Mouse (Mus musculus) hindbrain, embryonic 14.5 days (tissue): ENCODE results near the gene Herc1. TPM values are rescaled to one million over a fixed set of nuclear protein-coding genes. Genes with fewer than 3 reads are reported as not detected.
"Not testable (repeated sequence)": the region's sequence is repeated elsewhere in the genome, so short reads cannot be mapped to it uniquely, and the experiment has no call there.

Source experiments
- ATAC-seq: fragments of 200-750 bp; cut with Nextera tagmentation; 2 replicates; pipeline ENCODE4 v1.8.0; 2017; ENCODE audit warnings: moderate number of reproducible peaks, mild to moderate bottlenecking, moderate TSS enrichment, moderate library complexity; ENCODE audit not compliant: low FRiP score
- DNase-seq: peaks from one replicate; pipeline ENCODE4 v3.0.0-alpha.2; 2015; ENCODE audit warnings: low spot score
- H3K27ac ChIP-seq: fragments of 300-500 bp; sonication (generic); 2 replicates; pipeline ENCODE4 v1.5.1; 2014; ENCODE audit warnings: mild to moderate bottlenecking, moderate library complexity
- H3K27me3 ChIP-seq: fragments of 300-500 bp; sonication (generic); 2 replicates; pipeline ENCODE4 v1.6.1; 2014; ENCODE audit warnings: mild to moderate bottlenecking, low read length, mixed read lengths; ENCODE audit not compliant: control insufficient read depth, insufficient read depth
- H3K36me3 ChIP-seq: fragments of 300-500 bp; sonication (generic); replicated peaks from 2 replicates; pipeline ENCODE4 v1.6.1; 2014; ENCODE audit not compliant: control insufficient read depth, insufficient read depth
- H3K4me1 ChIP-seq: fragments of 300-500 bp; sonication (generic); replicated peaks from 2 replicates; pipeline ENCODE4 v1.6.1; 2014; ENCODE audit warnings: antibody characterized with exemption, low read length, mixed read lengths; ENCODE audit not compliant: control insufficient read depth, insufficient read depth
- H3K4me2 ChIP-seq: fragments of 300-500 bp; sonication (generic); replicated peaks from 2 replicates; pipeline ENCODE4 v1.6.1; 2014; ENCODE audit warnings: mild to moderate bottlenecking, moderate library complexity
- H3K4me3 ChIP-seq: fragments of 300-500 bp; sonication (generic); replicated peaks from 2 replicates; pipeline ENCODE4 v1.5.1; 2014; ENCODE audit warnings: mild to moderate bottlenecking, low read length
- H3K9ac ChIP-seq: fragments of 300-500 bp; sonication (generic); 2 replicates; pipeline ENCODE4 v1.6.1; 2014
- H3K9me3 ChIP-seq: fragments of 300-500 bp; sonication (generic); 2 replicates; pipeline ENCODE4 v1.6.1; 2016; ENCODE audit warnings: low read length; ENCODE audit not compliant: control insufficient read depth
- WGBS: fragments of 180-500 bp; shearing (Covaris S2); extraction: QIAGEN DNeasy Blood & Tissue Kit; methylation state at CpG from one replicate; pipeline ENCODE4 v1.1.7; 2014; 5-methylcytosine and 5-hydroxymethylcytosine counted together
- polyA plus RNA-seq: library from polyadenylated mRNA; unstranded; fragments of >200 nt; fragmentation: Nextera tagmentation; extraction: Ambion mirVana; gene quantifications from 2 replicates; pipeline ENCODE4 v1.2.1, GENCODE M21; 2014

The Herc1 gene
- polyA plus RNA-seq, 1 experiment from 2014 or later = 54.7 TPM

DNA sequence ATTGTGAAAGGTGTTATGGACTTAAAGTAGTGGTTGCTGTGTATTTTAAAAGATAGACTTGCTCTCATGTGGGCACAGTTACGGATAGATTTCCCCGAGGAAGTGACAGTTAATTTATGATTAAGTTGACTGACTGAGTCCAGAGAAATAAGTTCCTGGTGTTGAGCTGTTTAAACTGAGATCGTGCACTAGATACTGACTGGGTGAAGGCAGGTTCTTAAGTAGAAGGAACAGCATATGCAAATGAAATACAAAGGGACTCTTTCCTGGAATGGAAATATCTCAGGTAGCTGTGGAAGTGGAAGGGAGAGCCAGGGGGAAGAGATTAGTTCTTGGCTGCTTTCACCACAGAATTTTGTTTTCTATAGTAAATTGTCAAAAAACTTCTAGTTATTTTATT is 20.6 kb downstream of the Herc1 start:
- Histone ChIP-seq H3K27me3 (no peaks in the 10 kb centered on the region), H3K4me3 (no peak overlapping the region), H3K27ac (no peak overlapping the region), H3K4me1 (no peaks in the 10 kb centered on the region), H3K9ac (no peak overlapping the region), H3K36me3 (peaks cover 20% of the 10 kb centered on the region), H3K9me3 (no peaks in the 10 kb centered on the region), H3K4me2 (no peak overlapping the region)
- ATAC-seq = no peak
- no peak for DNase-seq
- WGBS = 72% methylated on average over 3 of the region's 3 CpGs

DNA sequence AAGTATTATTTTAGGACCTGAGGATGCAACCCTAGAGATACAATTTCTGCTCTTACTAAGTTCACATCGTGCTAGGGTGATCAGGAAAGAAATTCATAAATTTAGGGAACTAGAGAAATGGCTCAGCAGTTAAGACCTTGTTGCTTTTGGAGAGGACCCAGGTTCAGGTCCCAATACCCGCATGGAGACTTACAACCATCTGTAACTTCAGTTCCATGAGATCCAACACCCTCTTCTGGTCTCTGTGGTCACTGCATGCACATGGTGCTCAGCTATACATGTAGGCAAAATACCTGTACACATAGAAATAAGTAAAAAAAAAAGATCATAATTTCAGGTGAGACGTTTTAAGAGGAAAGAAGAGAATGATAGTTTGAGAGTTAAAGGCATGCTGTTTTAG is 23.2 kb downstream of the Herc1 start:
- Histone ChIP-seq H3K4me3 (no peak overlapping the region), H3K4me2 (no peak overlapping the region), H3K4me1 (no peaks in the 10 kb centered on the region), H3K9ac (no peak overlapping the region), H3K27ac (no peak overlapping the region), H3K27me3 (no peaks in the 10 kb centered on the region), H3K36me3 (peaks cover 35% of the 10 kb centered on the region), H3K9me3 (no peaks in the 10 kb centered on the region)
- ATAC-seq (no peak), DNase-seq (no peak)
- 95% methylated on average over 3 of the region's 3 CpGs for WGBS

DNA sequence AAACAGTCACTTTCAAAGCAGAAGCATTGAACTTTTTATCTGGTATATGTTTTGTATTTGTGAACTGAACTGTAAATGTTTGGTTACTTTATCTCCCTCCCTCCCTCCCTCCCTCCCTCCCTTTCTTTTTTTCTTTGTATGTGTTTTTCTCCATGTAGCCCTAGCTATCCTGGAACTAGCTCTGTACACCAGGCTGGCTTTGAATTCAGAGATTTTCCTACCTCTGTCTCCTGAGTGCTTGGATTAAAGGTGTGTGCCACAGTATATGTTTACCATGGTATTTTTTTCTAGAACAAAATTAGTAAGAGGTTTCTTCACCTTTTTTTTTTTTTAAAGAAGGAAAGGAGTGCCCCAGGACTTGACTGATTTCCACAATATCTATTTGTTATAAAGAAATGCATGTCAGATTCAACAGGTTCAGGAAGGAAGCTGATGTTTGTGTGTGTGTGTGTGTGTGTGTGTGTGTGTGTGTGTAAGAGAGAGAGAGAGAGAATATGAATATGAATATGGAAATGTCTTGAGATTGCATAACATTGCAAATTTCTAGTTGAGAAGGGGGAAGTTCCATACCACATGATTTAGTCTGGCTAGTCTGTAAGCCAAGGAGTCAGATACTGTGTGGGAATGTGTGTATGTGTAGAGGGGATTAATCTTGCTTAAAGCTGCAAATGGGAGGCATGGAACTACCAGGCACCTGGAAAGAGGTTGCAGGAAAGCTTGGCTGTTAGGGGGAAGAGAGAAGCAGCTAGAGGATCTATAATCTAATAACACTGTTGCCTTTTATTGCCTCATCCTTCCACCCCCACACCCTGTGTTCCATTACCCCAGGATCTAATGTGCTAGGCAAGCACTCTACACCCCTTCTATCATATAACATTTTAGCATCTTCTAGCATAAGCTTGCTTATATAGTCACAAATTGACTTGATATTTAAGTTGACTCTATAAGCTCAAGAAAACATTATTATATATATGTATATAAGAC is 24.5 kb downstream of the Herc1 start:
- no peaks in the 10 kb centered on the region for H3K27me3 ChIP-seq
- ATAC-seq (no peak), DNase-seq (no peak)

GRCm38 (mm10) chr9:66383417-66383816 is 33.2 kb downstream of the Herc1 start:
- Histone ChIP-seq H3K9ac (no peak overlapping the region), H3K9me3 (no peaks in the 10 kb centered on the region), H3K4me3 (no peak overlapping the region), H3K4me2 (no peak overlapping the region), H3K27ac (no peak overlapping the region), H3K36me3 (peaks cover 28% of the 10 kb centered on the region), H3K27me3 (no peaks in the 10 kb centered on the region), H3K4me1 (no peaks in the 10 kb centered on the region)
- 91% methylated on average over 3 of the region's 3 CpGs for WGBS
- DNase-seq (no peak), ATAC-seq (no peak)

More for the DNA sequence above, 24.5 kb downstream of the Herc1 start:
- no peak overlapping the region for H3K4me2 ChIP-seq
- H3K4me3 ChIP-seq = no peak overlapping the region
- no peaks in the 10 kb centered on the region for H3K4me1 ChIP-seq
- H3K36me3 ChIP-seq = peaks cover 36% of the 10 kb centered on the region
- no peaks in the 10 kb centered on the region for H3K9me3 ChIP-seq
- H3K9ac ChIP-seq = no peak overlapping the region
- H3K27ac ChIP-seq = no peak overlapping the region

DNA sequence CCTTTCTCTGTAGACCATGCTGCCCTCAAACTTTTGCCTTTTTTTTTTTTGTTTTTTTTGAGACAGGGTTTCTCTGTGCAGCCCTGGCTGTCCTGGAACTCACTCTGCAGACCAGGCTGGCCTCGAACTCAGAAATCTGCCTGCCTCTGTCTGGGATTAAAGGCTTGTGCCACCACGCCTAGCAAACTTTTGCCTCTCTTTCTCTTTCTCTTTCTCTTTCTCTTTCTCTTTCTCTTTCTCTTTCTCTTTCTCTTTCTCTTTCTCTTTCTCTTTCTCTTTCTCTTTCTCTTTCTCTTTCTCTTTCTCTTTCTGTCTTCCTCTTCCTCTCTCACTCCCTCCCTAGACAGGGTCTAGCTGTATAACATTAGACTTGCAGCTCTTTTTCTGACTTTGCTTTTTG is 40.1 kb downstream of the Herc1 start:
- not testable (repeated sequence) for H3K4me3 ChIP-seq, H3K9me3 ChIP-seq, H3K27ac ChIP-seq, DNase-seq, H3K9ac ChIP-seq, ATAC-seq, H3K4me2 ChIP-seq, H3K4me1 ChIP-seq, H3K27me3 ChIP-seq
- 95% methylated on average over 2 of the region's 2 CpGs for WGBS
- peaks cover 71% of the 10 kb centered on the region for H3K36me3 ChIP-seq

DNA sequence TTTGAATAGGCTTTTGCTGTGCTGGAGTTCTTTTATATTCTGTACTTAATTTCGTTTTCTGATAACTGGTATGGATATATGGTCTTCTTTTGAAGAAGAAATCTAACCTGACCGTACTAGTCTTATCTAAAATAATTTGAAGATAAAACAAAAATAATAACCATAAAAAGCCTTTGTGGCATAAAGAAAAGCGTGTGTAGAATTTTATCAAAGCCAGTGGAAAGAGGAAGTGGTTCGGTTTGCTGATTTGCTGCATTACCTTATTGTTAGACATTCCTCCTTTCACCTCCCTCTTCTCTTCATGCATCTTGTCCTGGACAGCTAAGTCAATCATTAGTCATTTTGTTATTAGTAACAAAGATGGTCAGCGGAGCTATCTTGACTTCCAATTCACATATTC is 43.1 kb downstream of the Herc1 start:
- no peaks in the 10 kb centered on the region for H3K4me1 ChIP-seq
- H3K4me2 ChIP-seq = no peak overlapping the region
- H3K27ac ChIP-seq = no peak overlapping the region
- no peaks in the 10 kb centered on the region for H3K27me3 ChIP-seq
- no peak overlapping the region for H3K9ac ChIP-seq
- H3K9me3 ChIP-seq = no peaks in the 10 kb centered on the region
- DNase-seq (no peak), ATAC-seq (no peak)
- peaks cover 73% of the 10 kb centered on the region for H3K36me3 ChIP-seq
- no peak overlapping the region for H3K4me3 ChIP-seq
- WGBS = 92% methylated on average over 5 of the region's 5 CpGs

GRCm38 (mm10) chr9:66423492-66423891 is 73.2 kb downstream of the Herc1 start:
- Histone ChIP-seq H3K4me3 (no peak overlapping the region), H3K4me2 (no peak overlapping the region), H3K4me1 (no peaks in the 10 kb centered on the region), H3K9me3 (no peaks in the 10 kb centered on the region), H3K27ac (no peak overlapping the region), H3K9ac (no peak overlapping the region), H3K36me3 (peaks cover 37% of the 10 kb centered on the region), H3K27me3 (no peaks in the 10 kb centered on the region)
- DNase-seq (no peak), ATAC-seq (no peak)

DNA sequence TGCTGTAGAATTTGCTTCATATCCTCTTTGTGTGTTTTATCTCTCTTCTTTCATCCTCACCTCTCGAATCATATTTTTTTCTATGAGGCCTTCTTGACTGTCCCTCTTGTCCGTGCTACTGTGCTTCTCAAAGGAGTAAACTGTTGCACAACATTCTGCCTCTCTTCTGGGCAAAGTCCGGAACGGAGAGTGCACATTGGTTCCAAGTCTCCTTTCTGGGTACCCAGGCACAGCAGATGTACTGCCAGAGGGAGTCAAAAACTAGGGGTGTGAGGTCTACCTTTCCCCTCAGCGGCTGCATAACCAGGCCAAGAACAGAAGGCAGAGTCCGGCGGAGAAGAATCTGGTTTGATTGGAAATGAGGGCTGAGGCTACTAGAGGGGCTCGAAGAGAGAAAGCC is 89.8 kb downstream of the Herc1 start:
- ATAC-seq (no peak), DNase-seq (no peak)
- no peak overlapping the region for H3K9ac ChIP-seq
- 97% methylated on average over 8 of the region's 8 CpGs for WGBS
- no peaks in the 10 kb centered on the region for H3K27me3 ChIP-seq
- H3K27ac ChIP-seq = no peak overlapping the region
- H3K4me1 ChIP-seq = no peaks in the 10 kb centered on the region
- H3K9me3 ChIP-seq = no peaks in the 10 kb centered on the region
- no peak overlapping the region for H3K4me2 ChIP-seq
- peaks cover 88% of the 10 kb centered on the region for H3K36me3 ChIP-seq
- no peak overlapping the region for H3K4me3 ChIP-seq

DNA sequence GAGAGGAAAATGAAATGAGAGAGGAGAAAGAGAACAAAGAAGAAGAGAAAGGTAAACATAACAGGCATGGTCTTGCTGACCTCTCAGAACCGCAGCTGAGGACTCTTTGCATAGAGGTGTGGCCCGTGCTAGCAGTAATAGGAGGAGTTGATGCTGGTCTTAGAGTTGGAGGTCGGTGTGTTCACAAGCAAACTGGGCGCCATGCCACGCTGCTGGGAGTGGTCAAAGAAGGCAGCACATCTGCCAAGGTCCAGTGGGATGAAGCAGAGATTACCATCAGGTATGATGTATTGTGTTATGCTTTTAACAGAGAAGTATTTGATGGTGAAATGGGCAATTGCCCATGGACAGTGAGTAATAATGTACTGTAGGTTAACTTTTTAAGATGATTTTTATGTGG is 98.0 kb downstream of the Herc1 start:
- DNase-seq (no peak), ATAC-seq (no peak)
- Histone ChIP-seq H3K27me3 (no peaks in the 10 kb centered on the region), H3K4me3 (no peak overlapping the region), H3K9me3 (no peaks in the 10 kb centered on the region), H3K4me2 (no peak overlapping the region), H3K36me3 (peaks cover 83% of the 10 kb centered on the region), H3K4me1 (no peaks in the 10 kb centered on the region), H3K9ac (no peak overlapping the region), H3K27ac (no peak overlapping the region)
- WGBS = 92% methylated on average over 5 of the region's 5 CpGs
